Mouse (Mus musculus) intestine, embryonic 14.5 days (tissue): ENCODE results near the gene Rabif. TPM values are rescaled to one million over a fixed set of nuclear protein-coding genes. Genes with fewer than 3 reads are reported as not detected.

Experiments
- ATAC-seq: fragments of 200-750 bp; cut with Nextera tagmentation; replicated peaks from 2 replicates; pipeline ENCODE4 v1.8.0; 2017; ENCODE audit warnings: low read depth, moderate number of reproducible peaks, moderate TSS enrichment, moderate library complexity; ENCODE audit not compliant: low FRiP score, low TSS enrichment
- DNase-seq: peaks from one replicate; pipeline ENCODE4 v3.0.0-alpha.2; 2018; ENCODE audit warnings: low spot score
- H3K27ac ChIP-seq: fragments of 300-500 bp; sonication (generic); 2 replicates; pipeline ENCODE4 v1.5.1; 2014; ENCODE audit warnings: low read depth, mild to moderate bottlenecking, control low read depth
- H3K27me3 ChIP-seq: fragments of 300-500 bp; sonication (generic); replicated peaks from 2 replicates; pipeline ENCODE4 v1.6.1; 2014; ENCODE audit warnings: low read length, control low read depth; ENCODE audit not compliant: control insufficient read depth, insufficient read depth
- H3K36me3 ChIP-seq: fragments of 300-500 bp; sonication (generic); 2 replicates; pipeline ENCODE4 v1.6.1; 2014; ENCODE audit warnings: low read length, control low read depth; ENCODE audit not compliant: control insufficient read depth, insufficient read depth
- H3K4me1 ChIP-seq: fragments of 300-500 bp; sonication (generic); replicated peaks from 2 replicates; pipeline ENCODE4 v1.6.1; 2014; ENCODE audit warnings: low read length, control low read depth, mixed read lengths; ENCODE audit not compliant: control insufficient read depth, insufficient read depth
- H3K4me2 ChIP-seq: fragments of 300-500 bp; sonication (generic); 2 replicates; pipeline ENCODE4 v1.6.1; 2014; ENCODE audit warnings: low read length
- H3K4me3 ChIP-seq: fragments of 300-500 bp; sonication (generic); 2 replicates; pipeline ENCODE4 v1.5.1; 2014; ENCODE audit warnings: low read depth, low read length, control low read depth, mixed read lengths
- H3K9ac ChIP-seq: fragments of 300-500 bp; sonication (generic); 2 replicates; pipeline ENCODE4 v1.6.1; 2014; ENCODE audit warnings: mild to moderate bottlenecking, low read length
- H3K9me3 ChIP-seq: fragments of 300-500 bp; sonication (generic); 2 replicates; pipeline ENCODE4 v1.6.1; 2016; ENCODE audit warnings: low read length, control low read depth; ENCODE audit not compliant: control insufficient read depth
- WGBS: fragments of 180-500 bp; shearing (Covaris S2); extraction: QIAGEN DNeasy Blood & Tissue Kit; methylation state at CpG from one replicate; pipeline ENCODE4 v1.1.7; 2014; 5-methylcytosine and 5-hydroxymethylcytosine counted together
- polyA plus RNA-seq: library from polyadenylated mRNA; unstranded; fragments of >200 nt; fragmentation: Nextera tagmentation; extraction: Ambion mirVana; gene quantifications from 2 replicates; pipeline ENCODE4 v1.2.1, GENCODE M21; 2014

The Rabif gene
- polyA plus RNA-seq, 1 experiment from 2014 or later = 41.8 TPM

DNA sequence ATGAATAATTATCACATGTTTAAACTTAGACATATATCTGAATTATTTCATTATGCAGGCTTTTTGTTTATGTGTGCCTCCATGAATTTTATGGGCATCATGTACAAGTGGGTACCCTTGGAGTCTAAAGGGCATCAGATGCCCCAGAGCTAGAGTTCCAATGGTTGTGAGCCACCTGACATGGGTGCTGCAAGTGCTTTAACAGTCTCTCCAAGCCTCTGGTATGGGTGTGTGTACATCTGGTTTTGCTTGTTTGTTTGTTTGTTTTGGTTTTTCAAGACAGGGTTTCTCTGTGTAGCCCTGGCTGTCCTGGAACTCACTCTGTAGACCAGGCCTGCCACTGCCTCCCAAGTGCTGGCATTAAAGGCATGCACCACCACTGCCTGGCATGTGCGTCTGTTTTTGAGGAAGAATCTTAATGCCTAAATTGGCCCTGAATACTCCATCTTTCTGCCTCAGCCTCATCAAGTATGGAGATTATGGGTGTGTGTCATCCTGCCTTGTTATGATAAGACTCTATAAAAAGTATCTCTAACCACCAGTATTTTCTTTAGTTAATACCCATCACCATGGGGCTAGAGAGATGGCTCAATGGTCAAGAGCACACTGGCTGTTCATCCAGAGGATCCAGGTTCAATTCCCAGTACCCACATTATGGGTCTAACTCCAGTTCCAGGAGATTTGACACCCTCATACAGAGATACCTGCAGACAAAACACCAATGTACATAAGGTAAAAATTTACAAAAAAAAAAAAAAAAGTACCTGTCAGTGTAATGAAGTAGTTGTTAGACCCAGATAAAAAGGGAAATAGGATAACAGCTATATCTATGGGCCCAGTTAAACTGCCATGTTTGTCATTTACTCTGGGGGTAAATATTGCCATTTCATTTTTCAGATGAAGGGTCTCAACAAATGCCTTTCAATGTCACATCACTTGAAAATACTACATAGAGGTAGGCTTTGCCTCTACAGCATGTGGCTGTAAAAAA lies 33.9 kb upstream of the Rabif start:
- no peak overlapping the region for H3K9ac ChIP-seq

DNA sequence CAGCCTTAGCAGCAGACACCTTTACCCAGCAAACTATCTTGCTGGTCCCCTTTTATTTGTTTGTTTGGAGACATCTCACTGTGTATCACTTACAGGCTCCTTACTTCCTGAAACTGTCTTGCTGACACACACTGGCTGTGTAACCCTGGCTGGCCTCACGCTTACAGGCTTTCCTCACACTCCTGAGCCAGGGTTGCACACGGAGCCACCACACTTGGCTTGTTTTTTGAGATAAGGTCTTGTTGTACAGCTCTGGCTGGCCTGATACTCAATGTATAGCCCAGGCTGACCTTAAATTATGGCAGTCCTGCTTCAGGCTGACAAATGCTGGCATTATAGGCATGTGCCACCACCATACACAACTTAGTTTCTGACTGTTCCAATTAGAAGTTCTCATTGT lies 9.8 kb upstream of the Rabif start:
- Histone ChIP-seq H3K4me2 (no peak overlapping the region), H3K4me1 (no peaks in the 10 kb centered on the region), H3K36me3 (peaks cover 75% of the 10 kb centered on the region), H3K4me3 (no peak overlapping the region), H3K9me3 (no peaks in the 10 kb centered on the region), H3K27me3 (no peaks in the 10 kb centered on the region), H3K9ac (no peak overlapping the region), H3K27ac (no peak overlapping the region)
- DNase-seq (no peak), ATAC-seq (no peak)
- 93% methylated on average over 2 of the region's 2 CpGs for WGBS

More for the DNA sequence above, 33.9 kb upstream of the Rabif start:
- Histone ChIP-seq H3K4me3 (no peak overlapping the region), H3K4me2 (no peak overlapping the region), H3K36me3 (peaks cover 53% of the 10 kb centered on the region), H3K27me3 (no peaks in the 10 kb centered on the region), H3K9me3 (no peaks in the 10 kb centered on the region), H3K27ac (no peak overlapping the region), H3K4me1 (peaks cover 7% of the 10 kb centered on the region; the same call in 1 of the 2 replicates)
- DNase-seq = no peak
- no peak for ATAC-seq
- 100% methylated on average over 1 of the region's 1 CpGs for whole genome bisulfite sequencing

DNA sequence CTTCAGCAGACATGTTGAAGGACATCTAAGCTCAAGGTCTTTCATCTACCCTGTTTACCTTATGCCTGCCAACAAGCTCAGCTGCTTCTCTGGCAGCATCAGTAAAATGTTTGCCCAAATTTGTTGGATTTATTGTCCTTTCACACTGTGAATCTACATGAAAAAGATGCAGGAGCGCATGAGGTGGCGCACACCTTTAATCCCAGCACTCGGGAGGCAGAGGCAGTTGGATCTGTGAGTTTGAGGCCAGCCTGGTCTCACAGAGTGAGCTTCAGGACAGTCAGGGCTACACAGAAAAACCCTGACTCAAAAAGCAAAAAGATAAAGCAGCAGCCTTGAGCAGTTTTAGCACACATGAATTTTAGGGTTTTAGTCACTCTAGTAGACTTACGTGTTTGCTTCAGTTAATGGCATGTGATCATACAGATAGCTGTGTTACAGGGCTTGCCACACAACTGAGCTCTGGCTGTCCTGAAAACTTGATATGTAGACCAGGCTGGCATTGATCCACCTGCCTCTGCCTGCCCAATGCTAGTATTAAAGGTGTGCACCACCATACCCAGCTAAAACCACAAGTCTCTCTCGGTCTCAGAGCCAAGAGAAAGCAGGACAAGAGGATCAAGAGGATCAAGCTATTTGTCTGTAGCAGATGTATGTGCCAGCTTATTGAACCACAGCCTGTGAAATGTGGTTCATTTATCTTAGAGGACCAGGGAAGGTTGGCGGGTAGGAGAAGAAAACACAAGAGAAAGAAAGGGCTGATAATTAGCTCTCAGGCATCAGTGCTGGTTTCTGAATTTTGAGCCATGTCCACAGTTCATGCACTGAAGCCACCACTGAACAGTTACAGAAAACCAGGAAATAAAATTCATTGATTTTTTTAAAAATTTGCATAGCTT lies 3.3 kb upstream of the Rabif start:
- ATAC-seq = no peak
- H3K9me3 ChIP-seq = no peaks in the 10 kb centered on the region
- no peak for DNase-seq
- no peak overlapping the region for H3K9ac ChIP-seq
- H3K27ac ChIP-seq = no peak overlapping the region
- H3K4me1 ChIP-seq = peaks cover 15% of the 10 kb centered on the region
- H3K4me2 ChIP-seq = no peak overlapping the region
- no peak overlapping the region for H3K4me3 ChIP-seq
- 91% methylated on average over 6 of the region's 6 CpGs for WGBS
- peaks cover 40% of the 10 kb centered on the region for H3K36me3 ChIP-seq
- H3K27me3 ChIP-seq = no peaks in the 10 kb centered on the region

- Histone ChIP-seq H3K4me3 (no peak overlapping the region), H3K9ac (no peak overlapping the region), H3K4me1 (peaks cover 16% of the 10 kb centered on the region), H3K9me3 (no peaks in the 10 kb centered on the region), H3K36me3 (peaks cover 33% of the 10 kb centered on the region), H3K27ac (no peak overlapping the region), H3K27me3 (no peaks in the 10 kb centered on the region), H3K4me2 (no peak overlapping the region)
- no peak for DNase-seq
- 81% methylated on average over 7 of the region's 7 CpGs for WGBS
- ATAC-seq = no peak
Observed at GRCm38 (mm10) chr1:134492276-134492675, 2.2 kb upstream of the Rabif start.

DNA sequence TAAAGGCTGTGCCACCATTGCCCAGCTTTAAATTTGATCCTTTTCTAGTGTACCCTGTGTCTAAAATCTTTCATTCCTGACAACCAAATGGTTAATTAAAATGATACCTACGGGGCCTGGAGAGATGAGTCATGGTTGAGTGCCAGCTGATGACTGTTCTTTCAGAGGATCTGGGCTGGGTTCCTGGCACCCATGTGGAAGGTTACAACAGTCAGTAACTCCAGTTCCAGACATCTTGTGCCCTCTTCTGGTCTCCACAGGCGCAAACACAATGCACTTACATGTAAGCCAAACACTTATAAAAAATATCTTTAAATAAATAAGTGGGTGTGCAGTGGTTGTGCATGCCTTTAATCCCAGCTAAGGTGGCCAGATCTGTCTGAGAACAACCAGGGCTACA lies 952 bp upstream of the Rabif start:
- Histone ChIP-seq H3K4me1 (peaks cover 16% of the 10 kb centered on the region), H3K27me3 (no peaks in the 10 kb centered on the region), H3K9ac (no peak overlapping the region), H3K4me2 (peak overlapping the region; percentile 81; the same call in 1 of the 2 replicates), H3K36me3 (peaks cover 21% of the 10 kb centered on the region), H3K27ac (no peak overlapping the region), H3K9me3 (no peaks in the 10 kb centered on the region), H3K4me3 (peak overlapping the region; percentile 89; the same call in 1 of the 2 replicates)
- DNase-seq = no peak
- no peak for ATAC-seq
- WGBS = 78% methylated on average over 2 of the region's 2 CpGs

- DNase-seq = no peak
Observed at GRCm38 (mm10) chr1:134493956-134494355, 492 bp upstream of the Rabif start.

GRCm38 (mm10) chr1:134495216-134495539 lies 730 bp downstream of the Rabif start:
- no peak for ATAC-seq
- Histone ChIP-seq H3K4me1 (peaks cover 16% of the 10 kb centered on the region), H3K9me3 (no peaks in the 10 kb centered on the region), H3K27me3 (no peaks in the 10 kb centered on the region), H3K4me2 (peak overlapping the region; percentile 81), H3K4me3 (peak overlapping the region; percentile 89), H3K36me3 (peaks cover 4% of the 10 kb centered on the region), H3K9ac (peak overlapping the region; percentile 67), H3K27ac (peak overlapping the region; percentile 90)
- DNase-seq = no peak
- 13% methylated on average over 5 of the region's 5 CpGs for WGBS

More at GRCm38 (mm10) chr1:134493956-134494355, 492 bp upstream of the Rabif start:
- Histone ChIP-seq H3K4me2 (peak overlapping the region; percentile 81), H3K36me3 (peaks cover 16% of the 10 kb centered on the region), H3K4me3 (peak overlapping the region; percentile 89), H3K27me3 (no peaks in the 10 kb centered on the region), H3K9ac (peak overlapping the region; percentile 67), H3K4me1 (peaks cover 16% of the 10 kb centered on the region), H3K9me3 (no peaks in the 10 kb centered on the region), H3K27ac (peak overlapping the region; percentile 90)
- ATAC-seq = peak; percentile 6; the same call in 1 of the 2 replicates
- WGBS = 28% methylated on average over 5 of the region's 5 CpGs

DNA sequence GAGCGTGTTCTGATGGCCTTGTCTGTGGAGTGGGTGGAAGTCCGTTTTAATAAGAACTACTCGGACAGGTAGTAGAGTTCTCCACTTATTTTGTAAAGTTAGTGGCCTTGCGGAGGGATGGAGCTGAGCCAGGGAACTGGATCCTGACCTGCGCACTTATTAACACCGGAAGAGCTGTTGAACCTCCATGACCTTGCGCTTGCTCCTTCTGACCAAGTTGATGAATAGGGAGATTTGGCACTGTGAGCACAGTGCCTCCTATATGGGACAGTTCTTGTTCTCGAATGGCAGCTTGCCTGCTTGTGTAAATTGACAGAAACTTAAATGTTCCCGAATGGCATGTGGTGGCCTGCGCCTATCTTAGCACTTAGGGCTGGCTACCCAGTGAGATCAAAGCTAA lies 1.5 kb downstream of the Rabif start:
- ATAC-seq (no peak), DNase-seq (no peak)
- Histone ChIP-seq H3K4me2 (peak overlapping the region; percentile 81; the same call in 1 of the 2 replicates), H3K27me3 (no peaks in the 10 kb centered on the region), H3K4me3 (0 out of 2 replicates have a peak overlapping the region, but pooled peaks have one; percentile 89), H3K9ac (no peak overlapping the region), H3K36me3 (no peaks in the 10 kb centered on the region; the same call in 1 of the 2 replicates), H3K9me3 (no peaks in the 10 kb centered on the region), H3K4me1 (peaks cover 16% of the 10 kb centered on the region), H3K27ac (no peak overlapping the region)
- 83% methylated on average over 10 of the region's 10 CpGs for WGBS
